Comparison of ENCODE assay signal across 18 mouse cellular contexts in the genomic region with DNA sequence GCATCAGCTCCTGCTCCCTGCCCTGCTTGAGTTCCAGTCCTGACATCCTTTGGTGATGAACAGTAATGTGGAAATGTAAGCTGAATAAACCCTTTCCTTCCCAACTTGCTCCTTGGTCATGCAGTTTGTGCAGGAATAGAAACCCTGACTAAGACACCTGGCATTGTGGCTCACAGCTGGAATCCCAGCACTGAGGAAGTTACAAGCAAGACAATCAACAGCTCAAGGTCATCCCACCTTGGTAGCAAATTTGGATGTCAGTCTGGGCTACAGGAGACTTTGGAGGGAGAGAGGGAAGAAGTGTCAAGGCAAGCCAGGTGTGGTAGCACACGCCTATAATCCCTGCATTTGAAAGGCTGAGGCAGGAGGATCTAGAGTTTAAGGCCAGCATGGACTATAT.
"Had no signal": no experiment of that assay in that cellular context is flagged by ENCODE, and none has a peak within 500 bp of the region (broad histone marks: within the 10 kb centered on the region; RNA-seq: fewer than 3 reads in every experiment).

No protein-coding gene starts in this region.

- DNase-seq: lung, adult 2 months; lung, postnatal 10 days; lung, postnatal 4 days; midbrain, embryonic 14.5 days; retina, postnatal 1 day; right cerebral cortex, adult 18-20 months; right cerebral cortex, postnatal 25 days; right cerebral cortex, postnatal 4 days; spleen, adult 18-20 months; thymus, adult 18-20 months; thymus, postnatal 14 days; thymus, postnatal 36 days had no signal

- H3K9ac ChIP-seq: midbrain, embryonic 12.5 days; neural tube, embryonic 13.5 days; neural tube, embryonic 15.5 days had no signal

- H3K9me3 ChIP-seq: midbrain, embryonic 10.5 days; midbrain, embryonic 12.5 days; neural tube, embryonic 13.5 days; neural tube, embryonic 15.5 days had no signal

- H3K4me3 ChIP-seq: midbrain, embryonic 10.5 days; midbrain, embryonic 12.5 days; myocyte; neural tube, embryonic 13.5 days; neural tube, embryonic 15.5 days had no signal

- H3K4me2 ChIP-seq: midbrain, embryonic 12.5 days; neural tube, embryonic 13.5 days; neural tube, embryonic 15.5 days had no signal

- ATAC-seq: midbrain, embryonic 16.5 days had no signal

- H3K27ac ChIP-seq: midbrain, embryonic 10.5 days; midbrain, embryonic 12.5 days; neural tube, embryonic 13.5 days; neural tube, embryonic 15.5 days had no signal

- H3K4me1 ChIP-seq: midbrain, embryonic 12.5 days had no signal

- H3K27me3 ChIP-seq: midbrain, embryonic 12.5 days; neural tube, embryonic 13.5 days; neural tube, embryonic 15.5 days had no signal

- H3K36me3 ChIP-seq: midbrain, embryonic 10.5 days; midbrain, embryonic 12.5 days; neural tube, embryonic 13.5 days; neural tube, embryonic 15.5 days had no signal
